Comparison of ENCODE assay signal across 9 mouse cellular contexts in genomic region chr1:106511593-106511992, GRCm38 (mm10).
DNase-seq lines count a peak whose midpoint lies in the region; ATAC-seq and TF ChIP-seq lines count a peak whose summit lies in the region.
"Had no signal": no experiment of that assay in that cellular context is flagged by ENCODE, and none has a peak within 500 bp of the region (broad histone marks: within the 10 kb centered on the region; RNA-seq: fewer than 3 reads in every experiment).

No protein-coding gene starts in this region.

- TF ChIP-seq CTCF in C2C12 (IDR thresholded peaks at IDR 0.05; ENCODE audit: control insufficient read depth, insufficient read depth, insufficient read length): peak; percentile 56
- TF ChIP-seq CTCF in heart, postnatal 0 days (IDR thresholded peaks at IDR 0.05; ENCODE audit: low read depth): peak; percentile 96
- peak; percentile 72; the same call in 1 of the 2 replicates for TF ChIP-seq CTCF in testis, adult 2 months (IDR thresholded peaks at IDR 0.05; ENCODE audit: control insufficient read depth, insufficient read depth, insufficient replicate concordance, low read depth, low read length)

- TF ChIP-seq POLR2A in testis, adult 2 months (IDR thresholded peaks at IDR 0.05; ENCODE audit: control insufficient read depth, low read depth, low read length): no peak

- peak; percentile 84; the same call in 1 of the 2 replicates for ATAC-seq in embryonic facial prominence, embryonic 14.5 days (ENCODE audit: low read depth)
- peak; percentile 68 for ATAC-seq in heart, postnatal 0 days (ENCODE audit: insufficient read depth, low read depth)
- ATAC-seq in neural tube, embryonic 14.5 days (ENCODE audit: low read depth): peak; percentile 84

- H3K4me2 ChIP-seq in embryonic facial prominence, embryonic 14.5 days (ENCODE audit: low read depth, low read length): no peak overlapping the region
- H3K4me2 ChIP-seq in heart, postnatal 0 days (ENCODE audit: low read depth, low read length): no peak overlapping the region
- no peak overlapping the region for H3K4me2 ChIP-seq in neural tube, embryonic 14.5 days (ENCODE audit: low read depth, low read length)
- H3K4me2 ChIP-seq: embryonic facial prominence, embryonic 15.5 days had no signal

- no peak overlapping the region for H3ac ChIP-seq in C2C12 (ENCODE audit: control insufficient read depth, insufficient read length, low read depth)

- H3K9ac ChIP-seq in embryonic facial prominence, embryonic 14.5 days (ENCODE audit: low read depth, low read length): no peak overlapping the region
- H3K9ac ChIP-seq in heart, postnatal 0 days (replicated peaks; ENCODE audit: low read depth, low read length): no peak overlapping the region
- no peak overlapping the region for H3K9ac ChIP-seq in neural tube, embryonic 14.5 days (replicated peaks; ENCODE audit: low read depth, low read length)
- H3K9ac ChIP-seq: embryonic facial prominence, embryonic 15.5 days had no signal

- H3K4me1 ChIP-seq in embryonic facial prominence, embryonic 14.5 days (ENCODE audit: control insufficient read depth, insufficient read depth, low read length): no peaks in the 10 kb centered on the region
- H3K4me1 ChIP-seq in heart, postnatal 0 days (ENCODE audit: control insufficient read depth, insufficient read depth): peaks cover 14% of the 10 kb centered on the region; the same call in 1 of the 2 replicates
- no peaks in the 10 kb centered on the region for H3K4me1 ChIP-seq in neural tube, embryonic 14.5 days (ENCODE audit: control insufficient read depth, insufficient read depth, low read length)
- H3K4me1 ChIP-seq in testis, adult 2 months (ENCODE audit: control insufficient read depth, insufficient read depth, low read length): no peaks in the 10 kb centered on the region
- H3K4me1 ChIP-seq: embryonic facial prominence, embryonic 15.5 days had no signal

- no peaks in the 10 kb centered on the region for H3K9me3 ChIP-seq in embryonic facial prominence, embryonic 14.5 days (ENCODE audit: control insufficient read depth, low read length)
- H3K9me3 ChIP-seq in heart, postnatal 0 days (replicated peaks; ENCODE audit: control insufficient read depth, low read length): no peaks in the 10 kb centered on the region
- H3K9me3 ChIP-seq in neural tube, embryonic 14.5 days (ENCODE audit: control insufficient read depth, low read length): no peaks in the 10 kb centered on the region
- H3K9me3 ChIP-seq: embryonic facial prominence, embryonic 15.5 days had no signal

- WGBS in embryonic facial prominence, embryonic 14.5 days: 23% methylated on average over 6 of the region's 6 CpGs
- WGBS in heart, postnatal 0 days: 21% methylated on average over 6 of the region's 6 CpGs
- WGBS in neural tube, embryonic 14.5 days: 19% methylated on average over 6 of the region's 6 CpGs

- no peaks in the 10 kb centered on the region for H3K79me3 ChIP-seq in C2C12 (ENCODE audit: low read depth)

- H3K27ac ChIP-seq in embryonic facial prominence, embryonic 14.5 days (replicated peaks; ENCODE audit: low read depth, low read length): no peak overlapping the region
- no peak overlapping the region for H3K27ac ChIP-seq in heart, postnatal 0 days (ENCODE audit: low read depth)
- no peak overlapping the region for H3K27ac ChIP-seq in neural tube, embryonic 14.5 days (ENCODE audit: low read depth, low read length)
- no peak overlapping the region for H3K27ac ChIP-seq in testis, adult 2 months (ENCODE audit: control insufficient read depth, insufficient read depth, low read depth, low read length)
- H3K27ac ChIP-seq: embryonic facial prominence, embryonic 15.5 days had no signal

- no peaks in the 10 kb centered on the region for H3K36me3 ChIP-seq in C2C12 (ENCODE audit: control insufficient read depth, insufficient read depth)
- no peaks in the 10 kb centered on the region for H3K36me3 ChIP-seq in embryonic facial prominence, embryonic 14.5 days (ENCODE audit: control insufficient read depth, insufficient read depth, low read length)
- no peaks in the 10 kb centered on the region for H3K36me3 ChIP-seq in heart, postnatal 0 days (replicated peaks; ENCODE audit: control insufficient read depth, insufficient read depth, low read length)
- no peaks in the 10 kb centered on the region for H3K36me3 ChIP-seq in neural tube, embryonic 14.5 days (ENCODE audit: control insufficient read depth, insufficient read depth, low read length)
- H3K36me3 ChIP-seq in testis, adult 2 months (ENCODE audit: control insufficient read depth, insufficient read depth, low read length): no peaks in the 10 kb centered on the region
- H3K36me3 ChIP-seq: embryonic facial prominence, embryonic 15.5 days had no signal

- no peak for TF ChIP-seq EP300 in heart, postnatal 0 days (IDR thresholded peaks at IDR 0.05; ENCODE audit: low read depth)

- H3K27me3 ChIP-seq in C2C12 (ENCODE audit: control insufficient read depth, insufficient read depth, insufficient read length): peaks cover 7% of the 10 kb centered on the region
- H3K27me3 ChIP-seq in embryonic facial prominence, embryonic 14.5 days (replicated peaks; ENCODE audit: control insufficient read depth, insufficient read depth, low read length): no peaks in the 10 kb centered on the region
- H3K27me3 ChIP-seq in heart, postnatal 0 days (ENCODE audit: control insufficient read depth, insufficient read depth, low read length): no peaks in the 10 kb centered on the region
- H3K27me3 ChIP-seq in neural tube, embryonic 14.5 days (ENCODE audit: control insufficient read depth, insufficient read depth, low read length): no peaks in the 10 kb centered on the region
- H3K27me3 ChIP-seq in testis, adult 2 months (ENCODE audit: control insufficient read depth, insufficient read depth, low read length): no peaks in the 10 kb centered on the region
- H3K27me3 ChIP-seq: embryonic facial prominence, embryonic 15.5 days had no signal

- no peak overlapping the region for H3K4me3 ChIP-seq in C2C12 (ENCODE audit: insufficient read depth, poor library complexity, severe bottlenecking)
- H3K4me3 ChIP-seq in embryonic facial prominence, embryonic 14.5 days (ENCODE audit: low read depth, low read length): no peak overlapping the region
- no peak overlapping the region for H3K4me3 ChIP-seq in heart, postnatal 0 days (ENCODE audit: low read depth, low read length)
- no peak overlapping the region for H3K4me3 ChIP-seq in neural tube, embryonic 14.5 days (ENCODE audit: low read depth, low read length)
- H3K4me3 ChIP-seq in testis, adult 2 months (ENCODE audit: control insufficient read depth, low read depth, low read length): no peak overlapping the region
- H3K4me3 ChIP-seq: embryonic facial prominence, embryonic 15.5 days had no signal

- DNase-seq in adrenal gland, postnatal 25 days: peak; percentile 73
- peak; percentile 79 for DNase-seq in embryonic facial prominence, embryonic 14.5 days (ENCODE audit: low spot score)
- DNase-seq in heart, postnatal 0 days (ENCODE audit: low spot score): peak; percentile 66
- DNase-seq in kidney, postnatal 25 days: peak; percentile 82 to 84
- peak; percentile 70 to 73 for DNase-seq in lung, adult 18-20 months

- no peaks in the 10 kb centered on the region for H3K79me2 ChIP-seq in C2C12 (ENCODE audit: control insufficient read depth, insufficient read depth)

TF ChIP-seq in C2C12, 6 proteins besides CTCF, POLR2A, EP300 and RAD21:
- no peak for TF ChIP-seq MYOG (IDR thresholded peaks at IDR 0.05; ENCODE audit: control insufficient read depth, extremely low read depth, insufficient read length)
- TF ChIP-seq FOSL1 (IDR thresholded peaks at IDR 0.05; ENCODE audit: insufficient read depth, low read length, poor library complexity, severe bottlenecking): no peak
- TF ChIP-seq MYOD1 (IDR thresholded peaks at IDR 0.05; ENCODE audit: control insufficient read depth, insufficient read length, low read depth): no peak
- no peak for TF ChIP-seq USF1 (IDR thresholded peaks at IDR 0.05; ENCODE audit: low read depth)
- no peak for TF ChIP-seq CEBPB (IDR thresholded peaks at IDR 0.05; ENCODE audit: low read depth)
- no peak for TF ChIP-seq MAX (IDR thresholded peaks at IDR 0.05)
